ENCODE assay signal across 13 mouse cellular contexts in genomic region chr3:82412397-82412796, GRCm38 (mm10). TPM values are rescaled to one million over a fixed set of nuclear protein-coding genes. Genes with fewer than 3 reads are reported as not detected.
DNase-seq lines count a peak whose midpoint lies in the region; ATAC-seq and TF ChIP-seq lines count a peak whose summit lies in the region.
"Had no signal": no experiment of that assay in that cellular context is flagged by ENCODE, and none has a peak within 500 bp of the region (broad histone marks: within the 10 kb centered on the region; RNA-seq: fewer than 3 reads in every experiment).

No protein-coding gene starts in this region.

- no peak for TF ChIP-seq POLR2A in limb, embryonic 14.5 days (IDR thresholded peaks at IDR 0.05; ENCODE audit: borderline replicate concordance, extremely low read depth, insufficient read depth, insufficient read length)

- no peak overlapping the region for H3K4me2 ChIP-seq in limb, embryonic 14.5 days (replicated peaks; ENCODE audit: low read depth, low read length, severe bottlenecking)
- H3K4me2 ChIP-seq: liver, embryonic 13.5 days had no signal

- no peaks in the 10 kb centered on the region for H3K36me3 ChIP-seq in limb, embryonic 14.5 days (ENCODE audit: control insufficient read depth, insufficient read depth, low read length)
- no peaks in the 10 kb centered on the region for H3K36me3 ChIP-seq in limb, embryonic 10.5 days
- no peaks in the 10 kb centered on the region for H3K36me3 ChIP-seq in forebrain, embryonic 10.5 days (replicated peaks)
- H3K36me3 ChIP-seq: liver, embryonic 13.5 days had no signal

- no peaks in the 10 kb centered on the region for H3K4me1 ChIP-seq in limb, embryonic 14.5 days (ENCODE audit: control insufficient read depth, insufficient read depth, low read length)
- no peaks in the 10 kb centered on the region for H3K4me1 ChIP-seq in limb, embryonic 10.5 days
- no peaks in the 10 kb centered on the region for H3K4me1 ChIP-seq in forebrain, embryonic 10.5 days
- H3K4me1 ChIP-seq: liver, embryonic 13.5 days had no signal

- H3K4me3 ChIP-seq in limb, embryonic 14.5 days (replicated peaks; ENCODE audit: low read length): no peak overlapping the region
- H3K4me3 ChIP-seq in limb, embryonic 10.5 days: no peak overlapping the region
- H3K4me3 ChIP-seq in forebrain, embryonic 10.5 days: no peak overlapping the region
- H3K4me3 ChIP-seq: liver, embryonic 13.5 days had no signal

- DNase-seq in adrenal gland, postnatal 10 days: peak; percentile 35
- no peak for DNase-seq in adrenal gland, postnatal 4 days (ENCODE audit: low spot score in 2 of 2)
- peak; percentile 62 for DNase-seq in limb, embryonic 14.5 days (ENCODE audit: low spot score)
- no peak for DNase-seq in limb, embryonic 10.5 days (ENCODE audit: low spot score)
- DNase-seq in MEL-GATA-1-ER (ENCODE audit: extremely low read depth, low read depth): peak; percentile 8
- DNase-seq in embryo, embryonic 9.5 days (ENCODE audit: extremely low spot score): peak; percentile 11
- no peak for DNase-seq in forebrain, embryonic 10.5 days (ENCODE audit: extremely low spot score, low spot score)
- DNase-seq in gastrocnemius, postnatal 10 days: no peak
- DNase-seq: B cell, adult 2 months; cerebellum, adult 9-10 months; gastrocnemius, postnatal 36 days; liver, embryonic 13.5 days had no signal

- no peak overlapping the region for H3K27ac ChIP-seq in limb, embryonic 14.5 days (replicated peaks; ENCODE audit: low read depth, low read length)
- no peak overlapping the region for H3K27ac ChIP-seq in limb, embryonic 10.5 days
- no peak overlapping the region for H3K27ac ChIP-seq in forebrain, embryonic 10.5 days
- H3K27ac ChIP-seq: liver, embryonic 13.5 days had no signal

- H3K27me3 ChIP-seq in limb, embryonic 14.5 days (ENCODE audit: control insufficient read depth, insufficient read depth, low read length): no peaks in the 10 kb centered on the region
- H3K27me3 ChIP-seq in limb, embryonic 10.5 days (ENCODE audit: low read depth, poor library complexity, severe bottlenecking): no peaks in the 10 kb centered on the region
- H3K27me3 ChIP-seq in forebrain, embryonic 10.5 days (ENCODE audit: poor library complexity, severe bottlenecking): no peaks in the 10 kb centered on the region
- H3K27me3 ChIP-seq: liver, embryonic 13.5 days had no signal

- no peak for ATAC-seq in limb, embryonic 14.5 days (ENCODE audit: low FRiP score, low read depth)

- no peaks in the 10 kb centered on the region for H3K9me3 ChIP-seq in limb, embryonic 14.5 days (ENCODE audit: control insufficient read depth, low read length)
- H3K9me3 ChIP-seq in limb, embryonic 10.5 days (replicated peaks): no peaks in the 10 kb centered on the region
- H3K9me3 ChIP-seq in forebrain, embryonic 10.5 days: no peaks in the 10 kb centered on the region
- H3K9me3 ChIP-seq: liver, embryonic 13.5 days had no signal

- no peak overlapping the region for H3K9ac ChIP-seq in limb, embryonic 14.5 days (ENCODE audit: low read depth, low read length, severe bottlenecking)
- H3K9ac ChIP-seq: liver, embryonic 13.5 days had no signal

RNA-seq across cellular contexts. Expression of gene Map9, which starts 54.6 kb away (rescaled TPM):
- 1 to 10 TPM; 4.5 to 6.5 TPM for total RNA-seq in adrenal gland, postnatal 10 days (2021)
- 1 to 10 TPM; 8.6 to 9.5 TPM for total RNA-seq in adrenal gland, postnatal 4 days (2021)
- polyA plus RNA-seq in limb, embryonic 14.5 days (2012; rRNA removed): 3.2 and 3.6 TPM in 2 replicates
- polyA plus RNA-seq in limb, embryonic 14.5 days (2014; fragmentation: Nextera tagmentation; extraction: Ambion mirVana): 7.6 and 9.1 TPM in 2 replicates
- 5.7 and 6.5 TPM in 2 replicates for polyA plus RNA-seq in limb, embryonic 10.5 days (2016; fragmentation: Nextera tagmentation; extraction: Ambion mirVana)
- polyA plus RNA-seq in forebrain, embryonic 10.5 days (2016; fragmentation: Nextera tagmentation; extraction: Ambion mirVana): 7.8 and 7.9 TPM in 2 replicates
- 1 to 10 TPM; 1.7 to 1.9 TPM for total RNA-seq in gastrocnemius, postnatal 10 days (2021)
- total RNA-seq: monocyte, adult 5-6 weeks had no signal

Comparison
In these comparisons a context has a peak if more than half of its experiments do, and no peak if none do; other contexts are left out.
1. DNase-seq: peak in adrenal gland, postnatal 10 days (single experiment), limb, embryonic 14.5 days (single experiment), MEL-GATA-1-ER (single experiment) and embryo, embryonic 9.5 days (single experiment); none in adrenal gland, postnatal 4 days (0 of 2), limb, embryonic 10.5 days (single experiment), forebrain, embryonic 10.5 days (single experiment) and gastrocnemius, postnatal 10 days (single experiment).